Mouse (Mus musculus) kidney, embryonic 14.5 days (tissue): ENCODE data around the gene Utrn. TPM values are rescaled to one million over a fixed set of nuclear protein-coding genes. Genes with fewer than 3 reads are reported as not detected.

Experiments used
- ATAC-seq: fragments of 200-750 bp; cut with Nextera tagmentation; 2 replicates; pipeline ENCODE4 v1.8.0; 2017; ENCODE audit warnings: moderate number of reproducible peaks, mild to moderate bottlenecking, moderate TSS enrichment, moderate library complexity; ENCODE audit not compliant: low FRiP score, low TSS enrichment
- H3K27ac ChIP-seq: fragments of 300-500 bp; sonication (generic); 2 replicates; pipeline ENCODE4 v1.5.1; 2014; ENCODE audit warnings: low read depth, mild to moderate bottlenecking, low read length, moderate library complexity, mixed read lengths
- H3K27me3 ChIP-seq: fragments of 300-500 bp; sonication (generic); 2 replicates; pipeline ENCODE4 v1.6.1; 2014; ENCODE audit warnings: mild to moderate bottlenecking, low read length; ENCODE audit not compliant: control insufficient read depth, insufficient read depth
- H3K36me3 ChIP-seq: fragments of 300-500 bp; sonication (generic); 2 replicates; pipeline ENCODE4 v1.6.1; 2014; ENCODE audit warnings: low read length, mixed read lengths; ENCODE audit not compliant: control insufficient read depth, insufficient read depth
- H3K4me1 ChIP-seq: fragments of 300-500 bp; sonication (generic); 2 replicates; pipeline ENCODE4 v1.6.1; 2014; ENCODE audit warnings: low read length, mixed read lengths; ENCODE audit not compliant: control insufficient read depth, insufficient read depth
- H3K4me2 ChIP-seq: fragments of 300-500 bp; sonication (generic); replicated peaks from 2 replicates; pipeline ENCODE4 v1.6.1; 2014; ENCODE audit warnings: low read depth, mild to moderate bottlenecking, low read length
- H3K4me3 ChIP-seq: fragments of 300-500 bp; sonication (generic); 2 replicates; pipeline ENCODE4 v1.5.1; 2014; ENCODE audit warnings: mild to moderate bottlenecking, low read length
- H3K9ac ChIP-seq: fragments of 300-500 bp; sonication (generic); 2 replicates; pipeline ENCODE4 v1.6.1; 2014; ENCODE audit warnings: low read depth, mild to moderate bottlenecking, low read length, moderate library complexity
- H3K9me3 ChIP-seq: fragments of 300-500 bp; sonication (generic); 2 replicates; pipeline ENCODE4 v1.6.1; 2016; ENCODE audit warnings: low read length; ENCODE audit not compliant: control insufficient read depth
- WGBS: fragments of 180-500 bp; shearing (Covaris S2); extraction: QIAGEN DNeasy Blood & Tissue Kit; methylation state at CpG from one replicate; pipeline ENCODE4 v1.1.7; 2014; 5-methylcytosine and 5-hydroxymethylcytosine counted together
- polyA plus RNA-seq: library from polyadenylated mRNA; unstranded; fragments of >200 nt; fragmentation: Nextera tagmentation; extraction: Ambion mirVana; gene quantifications from 2 replicates; pipeline ENCODE4 v1.2.1, GENCODE M21; 2014

The Utrn gene
- polyA plus RNA-seq, 1 experiment from 2014 or later: 91.4 TPM

GRCm38 (mm10) chr10:12731459-12731858 is 137.7 kb downstream of the Utrn start:
- 78% methylated on average over 5 of the region's 5 CpGs for WGBS
- Histone ChIP-seq H3K9me3 (peaks cover 7% of the 10 kb centered on the region; the same call in 1 of the 2 replicates), H3K27me3 (no peaks in the 10 kb centered on the region), H3K27ac (no peak overlapping the region), H3K4me3 (no peak overlapping the region), H3K36me3 (peaks cover 29% of the 10 kb centered on the region), H3K4me1 (peaks cover 22% of the 10 kb centered on the region), H3K9ac (no peak overlapping the region), H3K4me2 (no peak overlapping the region)
- ATAC-seq: no peak

- Histone ChIP-seq H3K27me3 (no peaks in the 10 kb centered on the region), H3K4me3 (no peak overlapping the region), H3K4me1 (peaks cover 30% of the 10 kb centered on the region), H3K36me3 (peaks cover 23% of the 10 kb centered on the region), H3K9ac (no peak overlapping the region), H3K27ac (no peak overlapping the region), H3K4me2 (no peak overlapping the region), H3K9me3 (peaks cover under 1% of the 10 kb centered on the region; the same call in 1 of the 2 replicates)
- ATAC-seq: 0 out of 2 replicates have a peak, but pooled peaks have one; percentile 56
- 10% methylated on average over 1 of the region's 1 CpGs for WGBS
Observed at GRCm38 (mm10) chr10:12729635-12730034, 139.5 kb downstream of the Utrn start.

- H3K4me2 ChIP-seq: no peak overlapping the region
- H3K9ac ChIP-seq: no peak overlapping the region
- H3K4me1 ChIP-seq: peaks cover 30% of the 10 kb centered on the region
- H3K9me3 ChIP-seq: no peaks in the 10 kb centered on the region
- no peak overlapping the region for H3K27ac ChIP-seq
- peaks cover 18% of the 10 kb centered on the region for H3K36me3 ChIP-seq
- peak; percentile 50; the same call in 1 of the 2 replicates for ATAC-seq
- no peak overlapping the region for H3K4me3 ChIP-seq
- 34% methylated on average over 5 of the region's 5 CpGs for WGBS
- H3K27me3 ChIP-seq: no peaks in the 10 kb centered on the region
Observed at GRCm38 (mm10) chr10:12729033-12729432, 140.1 kb downstream of the Utrn start.

GRCm38 (mm10) chr10:12727881-12728280 is 141.3 kb downstream of the Utrn start:
- Histone ChIP-seq H3K9me3 (no peaks in the 10 kb centered on the region), H3K9ac (no peak overlapping the region), H3K4me3 (no peak overlapping the region), H3K4me2 (no peak overlapping the region), H3K27ac (no peak overlapping the region), H3K4me1 (peaks cover 30% of the 10 kb centered on the region), H3K27me3 (no peaks in the 10 kb centered on the region), H3K36me3 (peaks cover 16% of the 10 kb centered on the region; the same call in 1 of the 2 replicates)
- no peak for ATAC-seq
- 99% methylated on average over 3 of the region's 3 CpGs for WGBS

- no peaks in the 10 kb centered on the region for H3K9me3 ChIP-seq
- H3K36me3 ChIP-seq: peaks cover 20% of the 10 kb centered on the region; the same call in 1 of the 2 replicates
- 67% methylated on average over 13 of the region's 13 CpGs for whole genome bisulfite sequencing
- H3K4me2 ChIP-seq: no peak overlapping the region
- H3K27ac ChIP-seq: no peak overlapping the region
- ATAC-seq: no peak
- no peak overlapping the region for H3K4me3 ChIP-seq
- H3K9ac ChIP-seq: no peak overlapping the region
- no peaks in the 10 kb centered on the region for H3K27me3 ChIP-seq
- peaks cover 26% of the 10 kb centered on the region for H3K4me1 ChIP-seq
Observed at GRCm38 (mm10) chr10:12726041-12726608, 143.0 kb downstream of the Utrn start.

- Histone ChIP-seq H3K9me3 (no peaks in the 10 kb centered on the region), H3K4me3 (no peak overlapping the region), H3K4me1 (peaks cover 13% of the 10 kb centered on the region), H3K27me3 (no peaks in the 10 kb centered on the region), H3K4me2 (no peak overlapping the region), H3K36me3 (peaks cover 21% of the 10 kb centered on the region; the same call in 1 of the 2 replicates), H3K27ac (no peak overlapping the region), H3K9ac (no peak overlapping the region)
- WGBS: 53% methylated on average over 14 of the region's 14 CpGs
- ATAC-seq: peak; percentile 51; the same call in 1 of the 2 replicates
Observed at GRCm38 (mm10) chr10:12724247-12725001, 144.7 kb downstream of the Utrn start.

- Histone ChIP-seq H3K27ac (no peak overlapping the region), H3K36me3 (peaks cover 21% of the 10 kb centered on the region; the same call in 1 of the 2 replicates)
- ATAC-seq: no peak
Observed at GRCm38 (mm10) chr10:12723269-12723668, 145.9 kb downstream of the Utrn start.

GRCm38 (mm10) chr10:12722111-12722510 is 147.1 kb downstream of the Utrn start:
- H3K9me3 ChIP-seq: no peaks in the 10 kb centered on the region
- 96% methylated on average over 2 of the region's 2 CpGs for WGBS
- H3K27ac ChIP-seq: no peak overlapping the region
- H3K4me1 ChIP-seq: peaks cover 8% of the 10 kb centered on the region; the same call in 1 of the 2 replicates
- no peak overlapping the region for H3K4me2 ChIP-seq
- no peak overlapping the region for H3K9ac ChIP-seq
- no peak for ATAC-seq
- no peak overlapping the region for H3K4me3 ChIP-seq
- no peaks in the 10 kb centered on the region for H3K27me3 ChIP-seq
- peaks cover 13% of the 10 kb centered on the region; the same call in 1 of the 2 replicates for H3K36me3 ChIP-seq

More at GRCm38 (mm10) chr10:12723269-12723668, 145.9 kb downstream of the Utrn start:
- Histone ChIP-seq H3K4me2 (no peak overlapping the region), H3K27me3 (no peaks in the 10 kb centered on the region), H3K4me3 (no peak overlapping the region), H3K4me1 (peaks cover 8% of the 10 kb centered on the region; the same call in 1 of the 2 replicates), H3K9ac (no peak overlapping the region), H3K9me3 (no peaks in the 10 kb centered on the region)
- WGBS: 84% methylated on average over 3 of the region's 3 CpGs

- no peaks in the 10 kb centered on the region for H3K9me3 ChIP-seq
- H3K27me3 ChIP-seq: no peaks in the 10 kb centered on the region
- H3K27ac ChIP-seq: no peak overlapping the region
- no peaks in the 10 kb centered on the region for H3K4me1 ChIP-seq
- no peak for ATAC-seq
- no peak overlapping the region for H3K9ac ChIP-seq
- no peak overlapping the region for H3K4me3 ChIP-seq
- H3K4me2 ChIP-seq: no peak overlapping the region
- H3K36me3 ChIP-seq: peaks cover 11% of the 10 kb centered on the region; the same call in 1 of the 2 replicates
- WGBS: 91% methylated on average over 8 of the region's 8 CpGs
Observed at GRCm38 (mm10) chr10:12718386-12718785, 150.8 kb downstream of the Utrn start.
